Mouse (Mus musculus): ENCODE data around the gene Gm10750. TPM values are rescaled to one million over a fixed set of nuclear protein-coding genes. Genes with fewer than 3 reads are reported as not detected.
"Not testable (repeated sequence)": the region's sequence is repeated elsewhere in the genome, so short reads cannot be mapped to it uniquely, and the experiment has no call there.

Gene Gm10750
- polyA plus RNA-seq (2015; fragmentation: Nextera tagmentation; extraction: Ambion mirVana), result not detected in 2 replicates

GRCm38 (mm10) chr2:149017137-149017536, at the start of gene Gm10750:
TSS of gene Gm10750 (minus strand) at chr2:149017237.
- WGBS, result 73% methylated on average over 5 of the region's 5 CpGs
- H3K4me3 ChIP-seq (ENCODE audit: low read length); H3K4me1 ChIP-seq (ENCODE audit: control insufficient read depth, insufficient read depth, low read depth, low read length); H3K9me3 ChIP-seq (ENCODE audit: control insufficient read depth, low read length); H3K9ac ChIP-seq (ENCODE audit: low read depth, low read length); H3K27ac ChIP-seq (ENCODE audit: low read depth, low read length); H3K27me3 ChIP-seq (replicated peaks; ENCODE audit: control insufficient read depth, insufficient read depth, low read length); ATAC-seq; H3K36me3 ChIP-seq (ENCODE audit: control insufficient read depth, insufficient read depth, low read length); H3K4me2 ChIP-seq (ENCODE audit: low read length): not testable (repeated sequence)

- Histone ChIP-seq H3K27ac (ENCODE audit: low read depth, low read length) (no peak overlapping the region), H3K27me3 (replicated peaks; ENCODE audit: control insufficient read depth, insufficient read depth, low read length) (no peaks in the 10 kb centered on the region)
- 80% methylated on average over 2 of the region's 2 CpGs for WGBS
These were observed 12.2 kb downstream of the Gm10750 start for GRCm38 (mm10) chr2:149004826-149005225.

GRCm38 (mm10) chr2:149003151-149003550, 13.9 kb downstream of the Gm10750 start, which contains the start of gene Gm1330:
TSS of gene Gm1330 (minus strand) at chr2:149003251.
- Histone ChIP-seq H3K4me3 (ENCODE audit: low read length) (no peak within 1 kb of the TSS), H3K27me3 (replicated peaks; ENCODE audit: control insufficient read depth, insufficient read depth, low read length) (no peaks in the 10 kb centered on the region), H3K36me3 (ENCODE audit: control insufficient read depth, insufficient read depth, low read length) (no peaks in the 10 kb centered on the region), H3K4me1 (ENCODE audit: control insufficient read depth, insufficient read depth, low read depth, low read length) (no peaks in the 10 kb centered on the region), H3K4me2 (ENCODE audit: low read length) (no peak within 1 kb of the TSS), H3K27ac (ENCODE audit: low read depth, low read length) (no peak within 1 kb of the TSS), H3K9ac (ENCODE audit: low read depth, low read length) (no peak within 1 kb of the TSS), H3K9me3 (ENCODE audit: control insufficient read depth, low read length) (no peaks in the 10 kb centered on the region)
- ATAC-seq, result no peak

More at GRCm38 (mm10) chr2:149004826-149005225, 12.2 kb downstream of the Gm10750 start:
- no peaks in the 10 kb centered on the region for H3K4me1 ChIP-seq (ENCODE audit: control insufficient read depth, insufficient read depth, low read depth, low read length)
- ATAC-seq, result no peak
- H3K4me2 ChIP-seq (ENCODE audit: low read length), result no peak overlapping the region
- no peaks in the 10 kb centered on the region for H3K9me3 ChIP-seq (ENCODE audit: control insufficient read depth, low read length)
- H3K4me3 ChIP-seq (ENCODE audit: low read length), result no peak overlapping the region
- no peaks in the 10 kb centered on the region for H3K36me3 ChIP-seq (ENCODE audit: control insufficient read depth, insufficient read depth, low read length)
- no peak overlapping the region for H3K9ac ChIP-seq (ENCODE audit: low read depth, low read length)

DNA sequence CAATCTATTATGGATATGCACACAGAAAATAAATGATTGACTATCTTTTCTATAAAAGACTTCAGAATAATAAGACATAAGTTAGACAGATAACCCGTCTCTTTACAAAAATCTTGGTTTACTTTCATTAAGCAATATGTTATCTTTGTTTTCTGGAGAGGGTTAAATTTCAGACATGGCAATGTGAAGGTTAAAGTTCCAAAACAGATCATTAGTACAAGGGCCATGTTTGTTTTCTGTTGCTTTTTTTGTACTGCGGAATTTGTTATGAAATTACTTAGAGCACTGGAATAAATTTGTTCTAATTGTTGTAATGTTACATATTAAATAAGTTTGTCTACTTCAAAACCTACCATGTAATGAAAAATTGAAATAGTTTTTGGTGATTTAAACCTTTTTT, 21.9 kb downstream of the Gm10750 start:
- Histone ChIP-seq H3K4me2 (ENCODE audit: low read length) (no peak overlapping the region), H3K4me1 (ENCODE audit: control insufficient read depth, insufficient read depth, low read depth, low read length) (no peaks in the 10 kb centered on the region)
- WGBS, result 93% methylated on average over 2 of the region's 2 CpGs

More for the DNA sequence above, 21.9 kb downstream of the Gm10750 start:
- H3K9me3 ChIP-seq (ENCODE audit: control insufficient read depth, low read length), result no peaks in the 10 kb centered on the region
- ATAC-seq, result no peak
- no peak overlapping the region for H3K27ac ChIP-seq (ENCODE audit: low read depth, low read length)
- no peak overlapping the region for H3K4me3 ChIP-seq (ENCODE audit: low read length)
- no peak overlapping the region for H3K9ac ChIP-seq (ENCODE audit: low read depth, low read length)
- H3K36me3 ChIP-seq (ENCODE audit: control insufficient read depth, insufficient read depth, low read length), result no peaks in the 10 kb centered on the region
- H3K27me3 ChIP-seq (replicated peaks; ENCODE audit: control insufficient read depth, insufficient read depth, low read length), result no peaks in the 10 kb centered on the region

Other genes starting within 250 kb of the Gm10750 start
- gene Cst11, start 245.7 kb downstream of the Gm10750 start, polyA plus RNA-seq (2015; fragmentation: Nextera tagmentation; extraction: Ambion mirVana), result not detected in 2 replicates
- gene 8030411F24Rik, start 235.2 kb downstream of the Gm10750 start, polyA plus RNA-seq (2015; fragmentation: Nextera tagmentation; extraction: Ambion mirVana), result not detected in 2 replicates
- gene Cst12, start 227.9 kb downstream of the Gm10750 start, polyA plus RNA-seq (2015; fragmentation: Nextera tagmentation; extraction: Ambion mirVana), result not detected in 2 replicates
- not detected in 2 replicates for gene Cst8, start 218.5 kb downstream of the Gm10750 start, polyA plus RNA-seq (2015; fragmentation: Nextera tagmentation; extraction: Ambion mirVana)
- gene Cst13, start 197.2 kb downstream of the Gm10750 start, polyA plus RNA-seq (2015; fragmentation: Nextera tagmentation; extraction: Ambion mirVana), result not detected in 2 replicates
- not detected in 2 replicates for gene Cst9, start 182.1 kb downstream of the Gm10750 start, polyA plus RNA-seq (2015; fragmentation: Nextera tagmentation; extraction: Ambion mirVana)
- gene 9230104L09Rik, start 152.2 kb downstream of the Gm10750 start, polyA plus RNA-seq (2015; fragmentation: Nextera tagmentation; extraction: Ambion mirVana), result not detected in 2 replicates
- gene Cst3, start 141.5 kb downstream of the Gm10750 start, polyA plus RNA-seq (2015; fragmentation: Nextera tagmentation; extraction: Ambion mirVana), result 757 and 946 TPM in 2 replicates
- not detected in 2 replicates for gene Gm1330, start 14.0 kb downstream of the Gm10750 start, polyA plus RNA-seq (2015; fragmentation: Nextera tagmentation; extraction: Ambion mirVana)

Measured in hindbrain, embryonic 16.5 days (tissue).